Mouse (Mus musculus): ENCODE data around the gene Slc38a1. TPM values are rescaled to one million over a fixed set of nuclear protein-coding genes. Genes with fewer than 3 reads are reported as not detected.
A peak's percentile ranks its signal among the peaks of the same experiment; 100 is the strongest.

Slc38a1 gene
- total RNA-seq, 2 experiments from 2014 or later: 85.2 to 91.0 TPM

GRCm38 (mm10) chr15:96588996-96589657 is 53.6 kb downstream of the Slc38a1 start:
- DNase-seq (ENCODE audit: extremely low spot score in 1 of 2, low spot score in 2 of 2): no peak
- intact Hi-C loops (cut with DNase I): no loop called here

- no peak for DNase-seq (ENCODE audit: extremely low spot score in 1 of 2, low spot score in 2 of 2)
- intact Hi-C loops (cut with DNase I): no loop called here
Observed at GRCm38 (mm10) chr15:96587998-96588397, 54.7 kb downstream of the Slc38a1 start.

GRCm38 (mm10) chr15:96583371-96584008 is 59.2 kb downstream of the Slc38a1 start:
- no peak for DNase-seq (ENCODE audit: extremely low spot score in 1 of 2, low spot score in 2 of 2)
- intact Hi-C loops (cut with DNase I): no loop called here

GRCm38 (mm10) chr15:96576998-96577397 is 65.7 kb downstream of the Slc38a1 start:
- DNase-seq (ENCODE audit: extremely low spot score in 1 of 2, low spot score in 2 of 2): no peak
- intact Hi-C loops (cut with DNase I): no loop called here

GRCm38 (mm10) chr15:96568983-96569363 is 73.7 kb downstream of the Slc38a1 start:
- intact Hi-C loops (cut with DNase I): no loop called here
- no peak for DNase-seq (ENCODE audit: extremely low spot score in 1 of 2, low spot score in 2 of 2)

GRCm38 (mm10) chr15:96568271-96568982 is 74.3 kb downstream of the Slc38a1 start:
- peak in 1 of 2 experiments; percentile 53 for DNase-seq (ENCODE audit: extremely low spot score in 1 of 2, low spot score in 2 of 2)
- intact Hi-C loops (cut with DNase I): no loop called here

GRCm38 (mm10) chr15:96566850-96567271 is 75.9 kb downstream of the Slc38a1 start:
- DNase-seq (ENCODE audit: extremely low spot score in 1 of 2, low spot score in 2 of 2): peak in 1 of 2 experiments; percentile 73
- intact Hi-C loops (cut with DNase I): no loop called here

GRCm38 (mm10) chr15:96563852-96564251 is 78.9 kb downstream of the Slc38a1 start:
- DNase-seq (ENCODE audit: extremely low spot score in 1 of 2, low spot score in 2 of 2): peak in 1 of 2 experiments; percentile 18
- intact Hi-C loops (cut with DNase I): no loop called here

- peak in 1 of 2 experiments; percentile 7 for DNase-seq (ENCODE audit: extremely low spot score in 1 of 2, low spot score in 2 of 2)
- intact Hi-C loops (cut with DNase I): no loop called here
Observed at GRCm38 (mm10) chr15:96562521-96562920, 80.2 kb downstream of the Slc38a1 start.

GRCm38 (mm10) chr15:96560576-96561298 is 82.0 kb downstream of the Slc38a1 start:
- peak in 1 of 2 experiments; percentile 7 for DNase-seq (ENCODE audit: extremely low spot score in 1 of 2, low spot score in 2 of 2)
- intact Hi-C loops (cut with DNase I): no loop called here

GRCm38 (mm10) chr15:96551569-96552380 is 90.9 kb downstream of the Slc38a1 start:
- intact Hi-C loops (cut with DNase I): loop anchor here (5.0 kb wide), 1 partner anchor 116 kb away; no protein-coding TSS in a partner anchor
- DNase-seq (ENCODE audit: extremely low spot score in 1 of 2, low spot score in 2 of 2): peak; percentile 36 to 70

- intact Hi-C loops (cut with DNase I): loop anchor here (5.0 kb wide), 1 partner anchor 116 kb away; no protein-coding TSS in a partner anchor
- peak in 1 of 2 experiments; percentile 17 for DNase-seq (ENCODE audit: extremely low spot score in 1 of 2, low spot score in 2 of 2)
Observed at GRCm38 (mm10) chr15:96551107-96551506, 91.6 kb downstream of the Slc38a1 start.

GRCm38 (mm10) chr15:96548363-96548762 is 94.3 kb downstream of the Slc38a1 start:
- no peak for DNase-seq (ENCODE audit: extremely low spot score in 1 of 2, low spot score in 2 of 2)
- intact Hi-C loops (cut with DNase I): no loop called here

GRCm38 (mm10) chr15:96547256-96548195 is 95.2 kb downstream of the Slc38a1 start:
- intact Hi-C loops (cut with DNase I): no loop called here
- DNase-seq (ENCODE audit: extremely low spot score in 1 of 2, low spot score in 2 of 2): peak; percentile 58 to 65

- peak; percentile 31 to 65 for DNase-seq (ENCODE audit: extremely low spot score in 1 of 2, low spot score in 2 of 2)
- intact Hi-C loops (cut with DNase I): loop anchor here (5.0 kb wide), 1 partner anchor 394 kb away; no protein-coding TSS in a partner anchor
Observed at GRCm38 (mm10) chr15:96543181-96543828, 99.4 kb downstream of the Slc38a1 start.

- no peak for DNase-seq (ENCODE audit: extremely low spot score in 1 of 2, low spot score in 2 of 2)
- intact Hi-C loops (cut with DNase I): loop anchor here (5.0 kb wide), 1 partner anchor 395 kb away; no protein-coding TSS in a partner anchor
Observed at GRCm38 (mm10) chr15:96542135-96542534, 100.6 kb downstream of the Slc38a1 start.

- intact Hi-C loops (cut with DNase I): no loop called here
- DNase-seq (ENCODE audit: extremely low spot score in 1 of 2, low spot score in 2 of 2): no peak
Observed at GRCm38 (mm10) chr15:96537272-96537671, 105.4 kb downstream of the Slc38a1 start.
